Mouse (Mus musculus): ENCODE results near the gene Agpat1.

Gene Agpat1

GRCm38 (mm10) chr17:34606186-34607039 is 2.4 kb downstream of the Agpat1 start:
- no peak for DNase-seq (ENCODE audit: low spot score)

- DNase-seq (ENCODE audit: low spot score) = no peak
Measured at GRCm38 (mm10) chr17:34607997-34608396, 3.9 kb downstream of the Agpat1 start.

GRCm38 (mm10) chr17:34611050-34611449 is 7.0 kb downstream of the Agpat1 start:
- DNase-seq (ENCODE audit: low spot score) = no peak

GRCm38 (mm10) chr17:34613054-34613645 is 9.1 kb downstream of the Agpat1 start:
- no peak for DNase-seq (ENCODE audit: low spot score)

GRCm38 (mm10) chr17:34613830-34614229 is 9.8 kb downstream of the Agpat1 start:
- no peak for DNase-seq (ENCODE audit: low spot score)

GRCm38 (mm10) chr17:34615871-34616270 is 11.8 kb downstream of the Agpat1 start, which contains the start of gene Egfl8:
TSS of gene Egfl8 (minus strand) at chr17:34615971.
- no peak for DNase-seq (ENCODE audit: low spot score)

- no peak for DNase-seq (ENCODE audit: low spot score)
Measured at GRCm38 (mm10) chr17:34618999-34619398, 14.9 kb downstream of the Agpat1 start.

GRCm38 (mm10) chr17:34621006-34621405 is 16.9 kb downstream of the Agpat1 start:
- no peak for DNase-seq (ENCODE audit: low spot score)

- DNase-seq (ENCODE audit: low spot score) = no peak
Measured at GRCm38 (mm10) chr17:34623161-34623560, 19.1 kb downstream of the Agpat1 start.

- DNase-seq (ENCODE audit: low spot score) = no peak
Measured at GRCm38 (mm10) chr17:34624981-34625380, 20.9 kb downstream of the Agpat1 start.

GRCm38 (mm10) chr17:34626062-34626772 is 22.2 kb downstream of the Agpat1 start:
- DNase-seq (ENCODE audit: low spot score) = no peak

- DNase-seq (ENCODE audit: low spot score) = no peak
Measured at GRCm38 (mm10) chr17:34626773-34627092, 22.7 kb downstream of the Agpat1 start.

GRCm38 (mm10) chr17:34627093-34627942 is 23.3 kb downstream of the Agpat1 start:
- DNase-seq (ENCODE audit: low spot score) = peak; percentile 59

- no peak for DNase-seq (ENCODE audit: low spot score)
Measured at GRCm38 (mm10) chr17:34627943-34628643, 24.0 kb downstream of the Agpat1 start, which contains the start of gene Ppt2. TSS of gene Ppt2 (minus strand) at chr17:34628510.

GRCm38 (mm10) chr17:34628644-34628967 is 24.5 kb downstream of the Agpat1 start:
- no peak for DNase-seq (ENCODE audit: low spot score)

- DNase-seq (ENCODE audit: low spot score) = no peak
Measured at GRCm38 (mm10) chr17:34629221-34629751, 25.2 kb downstream of the Agpat1 start, which contains the start of gene Prrt1. TSS of gene Prrt1 (plus strand) at chr17:34629533.

- DNase-seq (ENCODE audit: low spot score) = no peak
Measured at GRCm38 (mm10) chr17:34629796-34630603, 25.9 kb downstream of the Agpat1 start.

GRCm38 (mm10) chr17:34630761-34631301 is 26.8 kb downstream of the Agpat1 start:
- no peak for DNase-seq (ENCODE audit: low spot score)

GRCm38 (mm10) chr17:34631647-34632046 is 27.6 kb downstream of the Agpat1 start:
- no peak for DNase-seq (ENCODE audit: low spot score)

- DNase-seq (ENCODE audit: low spot score) = peak; percentile 46
Measured at GRCm38 (mm10) chr17:34632261-34632691, 28.2 kb downstream of the Agpat1 start.

Data from urinary bladder, postnatal 10 days (tissue).